ENCODE assay signal across 28 mouse cellular contexts in genomic region chr10:7202576-7202975, GRCm38 (mm10). TPM values are rescaled to one million over a fixed set of nuclear protein-coding genes. Genes with fewer than 3 reads are reported as not detected.
DNase-seq lines count a peak whose midpoint lies in the region; ATAC-seq lines count a peak whose summit lies in the region.
"Had no signal": no experiment of that assay in that cellular context is flagged by ENCODE, and none has a peak within 500 bp of the region (broad histone marks: within the 10 kb centered on the region; RNA-seq: fewer than 3 reads in every experiment).

No protein-coding gene starts in this region.

- H3K4me1 ChIP-seq in midbrain, embryonic 11.5 days (ENCODE audit: control insufficient read depth, insufficient read depth, low read length), result no peaks in the 10 kb centered on the region
- no peaks in the 10 kb centered on the region for H3K4me1 ChIP-seq in midbrain, embryonic 14.5 days (ENCODE audit: control insufficient read depth, insufficient read depth, low read length)

- 92% methylated on average over 9 of the region's 9 CpGs for WGBS in midbrain, embryonic 11.5 days
- WGBS in midbrain, embryonic 14.5 days, result 92% methylated on average over 9 of the region's 9 CpGs

- H3K27ac ChIP-seq in midbrain, embryonic 11.5 days (ENCODE audit: low read depth, low read length), result no peak overlapping the region
- no peak overlapping the region for H3K27ac ChIP-seq in midbrain, embryonic 14.5 days (replicated peaks; ENCODE audit: low read depth, low read length)
- H3K27ac ChIP-seq: hindbrain, embryonic 13.5 days; kidney, embryonic 15.5 days; layer of hippocampus, adult 2 months; left cerebral cortex, adult 2 months; limb, embryonic 12.5 days; liver, embryonic 15.5 days had no signal

- no peaks in the 10 kb centered on the region for H3K36me3 ChIP-seq in midbrain, embryonic 11.5 days (ENCODE audit: control insufficient read depth, insufficient read depth, low read length)
- H3K36me3 ChIP-seq in midbrain, embryonic 14.5 days (ENCODE audit: control insufficient read depth, insufficient read depth, low read length), result no peaks in the 10 kb centered on the region
- H3K36me3 ChIP-seq: hindbrain, embryonic 13.5 days; kidney, embryonic 15.5 days; limb, embryonic 12.5 days; liver, embryonic 15.5 days had no signal

- no peaks in the 10 kb centered on the region for H3K9me3 ChIP-seq in midbrain, embryonic 11.5 days (ENCODE audit: control insufficient read depth, low read length)
- no peaks in the 10 kb centered on the region for H3K9me3 ChIP-seq in midbrain, embryonic 14.5 days (ENCODE audit: control insufficient read depth, low read length)
- H3K9me3 ChIP-seq: hindbrain, embryonic 13.5 days; kidney, embryonic 15.5 days; limb, embryonic 12.5 days; liver, embryonic 15.5 days had no signal

- no peak overlapping the region for H3K4me2 ChIP-seq in midbrain, embryonic 11.5 days
- H3K4me2 ChIP-seq in midbrain, embryonic 14.5 days (ENCODE audit: low read length), result no peak overlapping the region
- H3K4me2 ChIP-seq: heart, embryonic 11.5 days; hindbrain, embryonic 13.5 days; kidney, embryonic 15.5 days; limb, embryonic 12.5 days; liver, embryonic 15.5 days; lung, embryonic 14.5 days had no signal

- H3K4me3 ChIP-seq in midbrain, embryonic 11.5 days (ENCODE audit: low read depth, low read length), result no peak overlapping the region
- H3K4me3 ChIP-seq in midbrain, embryonic 14.5 days (replicated peaks; ENCODE audit: low read depth, low read length), result no peak overlapping the region
- H3K4me3 ChIP-seq: hindbrain, embryonic 13.5 days; kidney, embryonic 15.5 days; layer of hippocampus, adult 2 months; left cerebral cortex, adult 2 months; limb, embryonic 12.5 days; liver, embryonic 15.5 days had no signal

- no peak for ATAC-seq in midbrain, embryonic 11.5 days (ENCODE audit: low FRiP score)
- no peak for ATAC-seq in midbrain, embryonic 14.5 days (ENCODE audit: low FRiP score, low TSS enrichment)
- ATAC-seq: CD4-positive, CD25-positive, alpha-beta regulatory T cell, adult 4 months; forebrain, embryonic 14.5 days; inflammation-experienced regulatory T-cells, adult 6 months; midbrain, embryonic 16.5 days had no signal

- intact Hi-C loops in gastrocnemius, postnatal 36 days (cut with DNase I), result no loop called here

- peak; percentile 25 for DNase-seq in cerebellum, adult 8-10 months
- DNase-seq in cerebellum, adult 11 months, result no peak
- peak; percentile 61 for DNase-seq in midbrain, embryonic 11.5 days (ENCODE audit: low spot score, missing footprints)
- DNase-seq in midbrain, embryonic 14.5 days, result no peak
- peak; percentile 51 to 56 for DNase-seq in adrenal gland, postnatal 36 days
- no peak for DNase-seq in gastrocnemius, postnatal 36 days
- DNase-seq in thymus, postnatal 10 days (ENCODE audit: low spot score in 2 of 2), result no peak
- DNase-seq: gastrocnemius, postnatal 14 days; heart, adult 18-20 months; heart, postnatal 4 days; kidney, adult 11 months; kidney, postnatal 36 days; lung, embryonic 14.5 days; lung, postnatal 14 days; right cerebral cortex, adult 18-20 months; spleen, adult 18-20 months; thymus, postnatal 25 days had no signal

- no peaks in the 10 kb centered on the region for H3K27me3 ChIP-seq in midbrain, embryonic 11.5 days (ENCODE audit: control insufficient read depth, insufficient read depth, low read length)
- no peaks in the 10 kb centered on the region for H3K27me3 ChIP-seq in midbrain, embryonic 14.5 days (ENCODE audit: control insufficient read depth, insufficient read depth, low read length)
- H3K27me3 ChIP-seq: hindbrain, embryonic 13.5 days; kidney, embryonic 15.5 days; limb, embryonic 12.5 days; liver, embryonic 15.5 days had no signal

- H3K9ac ChIP-seq in midbrain, embryonic 11.5 days (ENCODE audit: low read length), result no peak overlapping the region
- no peak overlapping the region for H3K9ac ChIP-seq in midbrain, embryonic 14.5 days (replicated peaks; ENCODE audit: low read length)
- H3K9ac ChIP-seq: hindbrain, embryonic 13.5 days; kidney, embryonic 15.5 days; limb, embryonic 12.5 days; liver, embryonic 15.5 days; lung, embryonic 14.5 days had no signal

RNA-seq across cellular contexts. Expression of gene Cnksr3, which starts 9.5 kb away (rescaled TPM):
- polyA plus RNA-seq in midbrain, embryonic 11.5 days (2014; fragmentation: Nextera tagmentation; extraction: Ambion mirVana), result 6.7 and 7.4 TPM in 2 replicates
- 1.6 and 2.7 TPM in 2 replicates for polyA plus RNA-seq in midbrain, embryonic 14.5 days (2014; fragmentation: Nextera tagmentation; extraction: Ambion mirVana)
- 10 to 100 TPM; 12.7 to 14.3 TPM for total RNA-seq in adrenal gland, postnatal 36 days (2021)
- total RNA-seq in gastrocnemius, postnatal 36 days (2021), result 1 to 10 TPM; 4.6 to 4.7 TPM

Comparison
In these comparisons a context has a peak if more than half of its experiments do, and no peak if none do; other contexts are left out.
1. DNase-seq: peak in cerebellum, adult 8-10 months (single experiment), midbrain, embryonic 11.5 days (single experiment) and adrenal gland, postnatal 36 days (2 of 2); none in cerebellum, adult 11 months (single experiment), midbrain, embryonic 14.5 days (single experiment), gastrocnemius, postnatal 36 days (0 of 2) and thymus, postnatal 10 days (0 of 2).